In genomic region chr1:126639463-126639862, GRCm38 (mm10) we compare ENCODE assay signal across 21 mouse cellular contexts.
A peak's percentile ranks its signal among the peaks of the same experiment; 100 is the strongest.
DNase-seq lines count a peak whose midpoint lies in the region; ATAC-seq and TF ChIP-seq lines count a peak whose summit lies in the region.
"Had no signal": no experiment of that assay in that cellular context is flagged by ENCODE, and none has a peak within 500 bp of the region (broad histone marks: within the 10 kb centered on the region; RNA-seq: fewer than 3 reads in every experiment).

No protein-coding gene starts in this region.

- no peak for TF ChIP-seq POLR2A in lung, adult 2 months (IDR thresholded peaks at IDR 0.05; ENCODE audit: borderline replicate concordance, extremely low read depth, low read depth, low read length)

- no peak for DNase-seq in lung, adult 2 months
- peak; percentile 17 for DNase-seq in lung, postnatal 25 days (ENCODE audit: low spot score)
- DNase-seq in lung, postnatal 10 days: no peak
- DNase-seq: adrenal gland, adult 2 months; adrenal gland, postnatal 10 days; adrenal gland, postnatal 25 days; cerebellum, adult 11 months; cerebellum, adult 18-20 months; cerebellum, adult 8-10 months; cerebellum, adult 9-11 months; cerebellum, postnatal 14 days; cerebellum, postnatal 36 days; embryo, embryonic 11 days had no signal

- no peak overlapping the region for H3K4me2 ChIP-seq in lung, embryonic 16.5 days (ENCODE audit: low read depth, low read length)
- H3K4me2 ChIP-seq: embryonic facial prominence, embryonic 13.5 days; embryonic facial prominence, embryonic 15.5 days; forebrain, embryonic 12.5 days had no signal

- H3K27me3 ChIP-seq in lung, embryonic 16.5 days (ENCODE audit: control insufficient read depth, insufficient read depth, low read depth, low read length): no peaks in the 10 kb centered on the region
- H3K27me3 ChIP-seq: embryonic facial prominence, embryonic 13.5 days; embryonic facial prominence, embryonic 15.5 days; forebrain, embryonic 12.5 days had no signal

- TF ChIP-seq CTCF in lung, adult 2 months (IDR thresholded peaks at IDR 0.05; ENCODE audit: insufficient read depth, low read length): no peak

- H3K27ac ChIP-seq in lung, embryonic 16.5 days (ENCODE audit: low read length): no peak overlapping the region
- H3K27ac ChIP-seq: embryonic facial prominence, embryonic 13.5 days; embryonic facial prominence, embryonic 15.5 days; forebrain, embryonic 10.5 days; forebrain, embryonic 12.5 days had no signal

- H3K9ac ChIP-seq in lung, embryonic 16.5 days (ENCODE audit: low read length): no peak overlapping the region
- H3K9ac ChIP-seq: embryonic facial prominence, embryonic 13.5 days; embryonic facial prominence, embryonic 15.5 days; forebrain, embryonic 12.5 days had no signal

- H3K36me3 ChIP-seq in lung, embryonic 16.5 days (ENCODE audit: control insufficient read depth, insufficient read depth, low read length): no peaks in the 10 kb centered on the region
- H3K36me3 ChIP-seq: embryonic facial prominence, embryonic 13.5 days; embryonic facial prominence, embryonic 15.5 days; forebrain, embryonic 10.5 days; forebrain, embryonic 12.5 days had no signal

- H3K4me1 ChIP-seq in lung, embryonic 16.5 days (replicated peaks; ENCODE audit: control insufficient read depth, insufficient read depth, low read length): no peaks in the 10 kb centered on the region; the same call in 1 of the 2 replicates
- peaks cover 5% of the 10 kb centered on the region for H3K4me1 ChIP-seq in lung, adult 2 months (ENCODE audit: control insufficient read depth, insufficient read depth, low read length)
- H3K4me1 ChIP-seq: embryonic facial prominence, embryonic 13.5 days; embryonic facial prominence, embryonic 15.5 days; forebrain, embryonic 10.5 days; forebrain, embryonic 12.5 days had no signal

- no peak overlapping the region for H3K4me3 ChIP-seq in lung, embryonic 16.5 days (ENCODE audit: low read length)
- no peak overlapping the region for H3K4me3 ChIP-seq in lung, adult 2 months (replicated peaks; ENCODE audit: extremely low read depth, low read depth, low read length)
- H3K4me3 ChIP-seq: embryonic facial prominence, embryonic 13.5 days; embryonic facial prominence, embryonic 15.5 days; erythroblast, embryonic 14.5 days; forebrain, embryonic 10.5 days; forebrain, embryonic 12.5 days had no signal

- H3K9me3 ChIP-seq in lung, embryonic 16.5 days (ENCODE audit: control insufficient read depth, low read length): no peaks in the 10 kb centered on the region
- H3K9me3 ChIP-seq: embryonic facial prominence, embryonic 13.5 days; embryonic facial prominence, embryonic 15.5 days; forebrain, embryonic 10.5 days; forebrain, embryonic 12.5 days had no signal

- ATAC-seq in lung, embryonic 16.5 days (ENCODE audit: low read depth): 0 out of 2 replicates have a peak, but pooled peaks have one; percentile 20
- ATAC-seq: forebrain, embryonic 14.5 days; forebrain, embryonic 16.5 days had no signal

- 63% methylated on average over 2 of the region's 2 CpGs for WGBS in lung, embryonic 16.5 days
- 74% methylated on average over 2 of the region's 2 CpGs for WGBS in lung, adult 2 months
